Mouse (Mus musculus): ENCODE data around the gene Phox2a.

The Phox2a gene

DNA sequence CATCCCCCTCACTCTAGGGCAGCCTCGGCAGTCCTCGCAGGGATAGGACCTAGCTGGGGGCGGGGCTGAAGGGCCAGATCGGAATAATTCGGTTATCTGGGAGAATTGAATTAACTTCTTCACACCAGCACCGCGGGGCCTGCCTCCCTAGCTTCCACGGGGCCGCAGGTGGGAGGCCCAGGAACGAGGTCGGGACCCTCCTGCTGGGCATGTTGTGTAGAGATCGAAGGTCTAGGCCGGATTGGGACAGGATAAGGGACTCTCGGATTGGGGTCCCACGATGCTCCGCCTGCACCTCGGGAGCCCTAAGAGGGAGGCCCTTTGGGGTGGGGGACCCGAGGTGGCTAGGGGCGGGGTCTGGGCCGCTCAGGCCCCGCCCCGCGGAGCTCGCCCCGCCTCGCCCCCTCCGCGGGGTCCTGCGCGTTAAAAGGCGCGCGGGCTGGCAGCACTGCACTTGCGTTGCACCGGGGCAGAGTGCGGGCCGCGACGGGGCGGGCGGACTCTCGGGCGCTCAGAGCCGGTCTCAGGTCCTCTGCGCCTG lies at the start of gene Phox2a:
Gene Phox2a (plus strand): TSS at position 453 of the 541 bp plus-strand sequence.
- DNase-seq (ENCODE audit: extremely low read depth, insufficient read length, low spot score), result no peak

DNA sequence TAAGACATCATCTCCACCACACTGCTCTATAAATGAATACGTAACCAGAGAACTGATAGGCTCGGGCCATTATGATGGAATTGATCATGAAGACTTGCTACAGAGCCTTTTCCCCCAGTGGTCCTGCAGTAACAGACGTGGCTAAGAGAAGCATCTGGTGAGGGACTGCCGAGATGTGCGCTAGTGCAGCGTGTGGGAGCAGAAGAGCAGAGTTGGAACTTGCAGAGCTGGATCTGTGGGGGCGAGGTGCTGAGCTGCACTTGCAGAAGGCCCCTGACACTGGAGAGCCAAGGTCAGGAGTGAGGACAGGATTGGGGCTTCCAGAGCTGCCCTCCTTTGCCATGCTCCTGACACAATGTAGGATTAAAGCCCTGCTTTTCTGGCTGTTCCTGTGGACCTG lies 48.1 kb upstream of the Phox2a start:
- DNase-seq (ENCODE audit: extremely low read depth, insufficient read length, low spot score), result no peak

DNA sequence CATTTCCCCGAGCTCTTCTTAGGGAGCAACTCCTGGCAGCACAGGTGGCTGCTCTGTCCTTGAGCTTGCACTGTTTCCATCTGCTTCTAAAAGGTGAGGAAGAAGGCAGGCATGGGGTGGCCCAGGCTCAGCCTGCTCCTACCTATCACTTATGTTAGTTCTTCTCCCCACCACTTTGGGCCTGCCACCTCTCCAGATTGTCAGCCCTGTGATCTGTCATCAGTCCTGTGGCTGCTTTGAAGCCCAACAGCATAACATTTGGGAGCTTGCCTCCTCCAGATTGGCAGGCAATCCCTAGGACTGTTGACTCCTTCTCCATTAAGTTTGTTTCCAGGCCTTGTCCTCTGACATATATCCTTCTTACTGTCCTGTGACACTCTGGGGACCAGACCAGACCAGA lies 46.5 kb upstream of the Phox2a start:
- DNase-seq (ENCODE audit: extremely low read depth, insufficient read length, low spot score), result no peak

DNA sequence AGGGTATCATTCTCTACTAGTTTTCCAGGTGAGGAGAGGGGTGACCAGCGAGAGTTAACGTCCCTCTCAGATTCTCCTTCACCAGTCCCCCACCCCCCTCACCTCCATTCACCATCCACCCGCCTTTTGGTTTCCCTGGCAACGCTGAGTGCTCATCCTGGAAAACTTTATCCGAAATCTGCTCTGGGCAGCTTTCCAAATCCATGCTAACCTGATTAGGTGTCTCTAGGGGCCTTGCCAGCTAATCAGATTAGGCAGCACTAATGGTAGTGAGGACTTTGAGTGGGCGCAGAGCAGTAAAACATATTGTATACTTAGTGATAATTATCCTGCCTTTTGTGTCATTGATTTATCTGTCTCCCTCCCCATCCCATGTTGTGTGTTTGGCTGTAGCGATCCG lies 45.4 kb upstream of the Phox2a start:
- no peak for DNase-seq (ENCODE audit: extremely low read depth, insufficient read length, low spot score)

DNA sequence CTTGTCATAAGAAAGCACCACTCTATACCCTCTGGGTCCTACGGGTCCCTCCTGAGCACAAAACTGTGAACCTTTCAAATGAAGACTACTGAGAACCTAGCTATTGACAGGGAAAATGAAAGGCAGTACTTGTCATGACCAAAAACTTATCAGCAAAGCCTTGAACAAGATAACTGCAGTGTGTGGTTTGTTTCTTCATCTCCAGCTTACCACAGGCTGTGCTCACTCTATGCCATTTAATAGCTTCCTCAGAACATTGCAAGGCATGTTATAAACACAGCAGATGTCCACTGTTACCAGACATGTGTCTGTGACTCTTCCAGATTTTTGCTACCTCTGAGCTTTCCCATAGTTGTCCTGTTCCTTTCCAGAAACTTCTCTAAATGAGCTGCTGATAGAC lies 41.1 kb upstream of the Phox2a start:
- no peak for DNase-seq (ENCODE audit: extremely low read depth, insufficient read length, low spot score)

DNA sequence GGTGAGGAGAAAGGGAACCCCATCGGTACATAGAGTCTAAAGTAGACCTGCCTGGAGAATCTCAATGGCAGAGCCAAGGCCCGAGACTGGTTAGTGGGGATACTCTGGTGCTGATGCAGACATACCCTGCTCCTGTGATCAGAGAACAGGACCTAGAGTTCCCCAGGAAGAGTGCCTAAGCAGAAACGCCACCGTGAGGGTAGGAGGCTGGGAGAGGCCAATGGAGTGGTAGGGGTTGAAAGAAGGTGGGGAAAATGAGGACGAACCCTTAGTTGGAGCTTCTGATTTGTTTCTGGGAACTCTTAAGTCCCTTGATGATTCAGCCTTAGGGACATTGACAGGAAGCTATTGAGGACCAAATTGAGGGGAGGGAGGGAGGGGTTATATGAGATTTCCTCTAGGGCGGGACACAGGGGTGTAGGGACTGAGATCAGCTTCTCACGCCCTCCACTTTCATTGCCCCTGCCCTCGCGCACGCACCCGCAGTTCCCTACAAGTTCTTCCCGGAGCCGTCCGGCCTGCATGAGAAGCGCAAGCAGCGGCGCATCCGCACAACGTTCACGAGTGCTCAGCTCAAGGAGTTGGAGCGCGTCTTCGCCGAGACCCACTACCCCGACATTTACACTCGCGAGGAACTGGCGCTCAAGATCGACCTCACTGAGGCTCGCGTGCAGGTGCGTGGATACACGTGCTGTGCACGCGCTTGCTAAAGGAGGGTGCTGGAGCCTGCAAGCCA lies 2.4 kb downstream of the Phox2a start:
- DNase-seq (ENCODE audit: extremely low read depth, insufficient read length, low spot score), result no peak

DNA sequence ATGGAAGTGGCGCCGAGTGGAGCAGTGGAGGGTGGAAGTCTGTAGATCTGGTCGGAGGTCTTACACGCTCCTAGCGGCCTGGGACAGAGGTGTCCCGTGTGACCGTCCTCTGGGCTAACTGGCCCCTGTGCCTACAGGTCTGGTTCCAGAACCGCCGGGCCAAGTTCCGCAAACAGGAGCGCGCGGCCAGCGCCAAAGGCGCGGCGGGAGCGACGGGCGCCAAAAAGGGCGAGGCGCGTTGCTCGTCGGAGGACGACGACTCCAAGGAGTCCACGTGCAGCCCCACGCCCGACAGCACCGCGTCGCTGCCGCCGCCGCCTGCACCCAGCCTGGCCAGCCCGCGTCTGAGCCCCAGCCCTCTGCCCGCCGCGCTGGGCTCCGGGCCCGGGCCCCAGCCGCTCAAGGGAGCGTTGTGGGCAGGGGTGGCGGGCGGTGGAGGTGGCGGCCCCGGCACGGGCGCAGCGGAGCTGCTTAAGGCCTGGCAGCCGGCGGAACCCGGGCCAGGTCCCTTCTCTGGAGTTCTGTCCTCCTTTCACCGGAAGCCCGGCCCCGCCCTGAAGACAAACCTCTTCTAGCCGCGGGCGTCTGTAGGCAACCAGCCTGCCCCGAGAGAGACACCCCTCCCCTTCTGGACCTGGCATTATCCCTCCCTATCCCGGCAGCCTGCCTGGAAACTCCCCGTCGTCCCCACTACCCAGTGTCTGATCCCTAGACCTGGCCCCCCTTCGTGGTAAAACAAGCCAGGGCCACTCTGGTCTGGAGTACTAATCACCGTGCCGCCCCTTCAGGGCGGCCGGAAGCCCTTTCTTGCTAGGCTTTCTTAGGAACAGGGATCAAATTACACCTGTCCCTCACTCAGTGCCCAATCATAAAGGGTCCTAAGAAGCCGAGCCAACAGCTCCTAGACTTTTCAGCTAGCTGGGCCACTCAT lies 3.7 kb downstream of the Phox2a start:
- DNase-seq (ENCODE audit: extremely low read depth, insufficient read length, low spot score), result no peak

DNA sequence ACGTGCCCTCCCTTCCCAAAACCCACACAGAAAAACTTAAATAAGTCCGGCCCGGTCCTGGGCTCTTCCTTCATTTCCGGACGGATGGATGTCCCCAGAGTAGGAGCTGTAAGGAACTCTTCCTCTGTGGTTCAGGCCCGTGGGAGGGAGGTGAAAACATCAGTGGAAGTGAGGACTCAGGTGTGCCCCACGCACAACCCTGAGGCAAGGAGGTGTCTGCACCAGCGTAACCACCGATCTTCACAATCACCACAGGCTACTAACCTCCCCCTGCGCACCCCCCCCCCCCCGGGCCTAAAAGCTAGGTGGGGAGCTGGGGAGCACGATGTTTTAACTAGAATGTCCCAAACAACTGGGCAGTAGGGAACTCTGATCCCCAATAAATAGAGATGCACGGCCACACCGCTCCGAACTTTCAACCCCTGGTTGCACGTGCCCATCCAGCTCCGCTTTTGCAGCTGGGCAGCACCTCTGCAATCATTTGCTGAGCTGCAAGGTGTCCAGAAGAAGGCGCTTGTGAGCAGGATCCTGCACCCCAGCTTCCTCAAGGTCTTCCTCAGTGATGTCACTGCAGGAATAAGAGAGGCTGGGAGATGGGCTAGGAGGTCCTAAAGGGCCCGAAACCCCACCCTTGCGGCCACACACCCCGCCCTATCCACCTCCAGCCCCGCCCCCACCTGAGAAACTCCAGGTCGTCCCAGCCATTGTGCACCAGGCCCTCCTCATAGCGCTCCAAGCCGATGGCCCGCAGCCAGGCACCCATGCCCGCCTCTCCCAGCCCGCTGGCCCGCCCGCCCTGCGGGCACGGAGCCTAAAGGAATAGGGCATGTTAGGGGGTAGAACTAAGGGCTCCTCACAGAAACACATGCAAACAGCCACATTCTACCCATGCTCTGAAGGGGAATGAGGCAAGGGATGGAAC lies 5.0 kb downstream of the Phox2a start:
- DNase-seq (ENCODE audit: extremely low read depth, insufficient read length, low spot score), result no peak

DNA sequence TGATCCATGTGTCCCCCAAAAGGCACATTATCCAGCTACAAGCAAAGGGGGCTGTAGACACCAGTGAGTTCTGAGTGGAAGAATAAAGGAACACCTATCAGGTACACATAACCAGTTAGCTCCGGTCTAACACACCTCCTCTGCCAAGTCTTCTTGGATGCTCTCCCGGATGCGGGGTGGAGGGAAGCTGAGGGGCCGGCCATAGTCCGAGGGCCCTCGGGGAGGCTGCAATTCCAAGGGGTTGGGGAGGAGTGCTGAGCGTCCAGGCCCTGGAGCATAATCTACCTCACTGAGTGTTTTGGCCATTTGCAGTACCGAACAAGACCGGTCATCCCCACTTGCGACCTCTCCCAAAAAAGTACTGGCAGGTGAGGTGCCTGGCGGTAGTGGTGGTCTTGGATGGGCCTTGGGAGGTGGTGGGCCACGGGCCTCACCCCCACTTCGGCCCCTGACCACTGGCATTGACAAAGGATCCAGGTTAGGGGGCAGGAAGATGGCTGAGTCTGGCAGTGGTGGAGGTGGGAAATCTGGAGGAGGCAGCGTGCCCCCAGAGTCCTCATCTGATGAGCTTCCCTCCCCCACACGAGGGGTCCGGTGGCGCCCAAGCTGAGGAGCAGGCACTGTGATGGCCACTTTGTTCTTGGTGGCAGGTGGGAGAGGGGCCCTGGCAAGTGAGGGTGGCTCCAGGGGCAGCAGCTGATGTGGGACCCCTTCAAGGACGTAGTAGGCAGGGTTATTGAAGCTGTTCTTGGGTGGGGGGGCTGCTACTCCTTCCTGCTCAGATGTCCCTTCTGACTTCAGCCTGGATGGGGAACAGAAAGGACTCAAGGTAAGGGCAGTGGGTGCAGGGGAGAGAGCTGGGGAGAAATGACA lies 5.9 kb downstream of the Phox2a start:
- DNase-seq (ENCODE audit: extremely low read depth, insufficient read length, low spot score), result no peak

DNA sequence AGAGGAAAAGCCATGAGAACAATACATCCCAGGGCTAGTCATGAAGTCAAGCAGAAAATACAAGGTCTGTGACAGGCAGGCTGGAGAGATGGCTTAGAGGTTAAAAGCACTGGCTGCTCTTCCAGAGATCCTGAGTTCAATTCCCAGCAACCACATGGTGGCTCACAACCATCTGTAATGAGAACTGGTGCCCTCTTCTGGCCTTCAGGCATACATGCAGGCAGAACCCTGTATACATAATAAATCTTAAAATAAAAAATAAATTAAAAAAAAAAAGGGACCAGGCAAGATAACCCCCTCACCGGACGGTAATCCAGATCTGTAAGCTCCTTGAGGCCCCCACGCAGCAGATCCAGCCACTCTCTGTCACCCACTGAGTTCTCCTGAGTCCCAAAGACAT lies 12.3 kb downstream of the Phox2a start:
- no peak for DNase-seq (ENCODE audit: extremely low read depth, insufficient read length, low spot score)

DNA sequence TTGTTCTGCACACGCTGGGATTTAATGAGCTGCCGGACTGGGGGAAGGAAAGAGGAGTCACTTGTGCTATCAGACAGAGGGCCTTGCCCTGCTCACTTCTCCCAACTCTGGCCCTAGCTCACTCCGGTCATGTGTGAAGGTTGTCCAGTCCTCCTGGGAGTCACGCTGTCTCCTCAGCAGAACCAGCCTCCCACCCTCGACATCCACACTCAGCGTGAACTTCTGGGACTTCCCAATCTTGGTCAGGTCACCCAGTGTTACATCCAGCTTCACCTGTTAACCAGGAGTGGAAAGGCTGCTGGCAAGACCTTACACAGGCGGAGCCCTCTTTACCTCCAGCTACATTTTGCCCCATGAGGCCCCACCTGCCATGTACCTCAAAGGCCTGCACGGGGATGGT lies 13.3 kb downstream of the Phox2a start:
- no peak for DNase-seq (ENCODE audit: extremely low read depth, insufficient read length, low spot score)

DNA sequence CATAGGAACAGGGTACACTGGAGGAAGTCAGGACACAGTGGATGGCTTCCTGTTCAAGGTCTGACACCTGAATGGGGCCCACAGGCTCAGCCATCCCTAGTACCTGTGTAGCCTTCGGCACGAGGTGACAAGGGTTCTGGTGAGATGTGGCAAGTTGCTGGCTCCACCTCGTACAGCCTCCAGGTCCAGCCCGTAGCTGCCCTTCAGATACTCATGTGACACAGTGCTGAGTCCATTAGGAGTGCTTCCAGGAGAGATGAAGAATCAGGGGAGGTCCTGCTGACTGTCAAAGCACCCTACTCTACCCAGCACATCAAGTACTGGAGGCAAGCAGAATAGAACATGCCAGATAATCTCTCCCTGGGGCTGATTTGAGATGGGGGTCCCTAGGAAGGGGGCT lies 14.3 kb downstream of the Phox2a start:
- DNase-seq (ENCODE audit: extremely low read depth, insufficient read length, low spot score), result no peak

DNA sequence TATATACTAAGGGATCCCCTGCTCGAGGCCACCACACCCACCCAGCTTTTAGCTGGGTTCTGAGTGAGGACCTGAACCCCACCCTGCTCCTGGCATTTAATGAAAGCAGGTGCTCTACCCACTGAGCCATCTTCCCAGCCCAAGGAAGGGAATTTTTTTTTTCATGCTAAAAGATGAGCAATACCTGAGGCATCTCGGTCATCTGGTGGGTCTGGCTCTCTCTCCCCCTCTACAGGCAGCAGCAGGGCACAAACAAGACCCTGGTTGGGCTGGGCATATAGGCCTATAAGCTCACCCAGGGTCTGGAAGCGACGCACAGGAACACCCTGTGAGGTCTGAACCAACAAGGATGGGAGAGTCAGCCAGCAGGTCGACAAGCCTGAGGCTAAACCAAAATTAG lies 15.2 kb downstream of the Phox2a start:
- DNase-seq (ENCODE audit: extremely low read depth, insufficient read length, low spot score), result no peak

DNA sequence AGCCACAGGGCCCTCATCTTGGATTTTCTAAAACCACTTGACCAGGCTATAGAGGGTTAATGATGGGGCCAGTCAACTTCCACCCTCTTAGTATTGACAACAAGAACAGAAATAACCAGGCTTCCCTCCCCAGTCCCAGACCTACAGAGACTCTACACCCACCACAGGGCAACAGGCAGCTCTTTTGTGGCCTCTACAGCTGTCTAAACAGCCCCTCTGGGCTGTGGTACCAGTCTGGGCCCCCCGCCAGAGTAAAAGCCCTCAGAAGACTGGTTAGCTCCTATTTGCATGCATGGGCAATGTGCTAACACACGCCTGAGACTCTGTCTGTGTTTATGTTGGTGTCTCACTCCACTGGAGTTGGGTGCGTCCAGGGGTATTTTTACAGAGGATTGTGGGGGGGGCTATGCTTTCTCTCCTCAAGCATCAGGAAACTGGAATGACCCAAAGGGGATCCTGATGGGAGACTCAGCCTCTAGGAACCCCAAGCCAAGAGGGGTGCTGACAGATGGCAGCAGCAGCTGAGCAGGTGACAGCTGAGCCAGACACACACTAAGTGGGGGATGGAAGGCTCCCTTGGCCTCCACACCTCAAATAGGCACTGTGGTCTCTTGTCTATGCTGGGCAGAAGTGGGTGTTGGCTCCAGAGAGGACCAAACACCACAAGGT lies 15.9 kb downstream of the Phox2a start:
- DNase-seq (ENCODE audit: extremely low read depth, insufficient read length, low spot score), result no peak

DNA sequence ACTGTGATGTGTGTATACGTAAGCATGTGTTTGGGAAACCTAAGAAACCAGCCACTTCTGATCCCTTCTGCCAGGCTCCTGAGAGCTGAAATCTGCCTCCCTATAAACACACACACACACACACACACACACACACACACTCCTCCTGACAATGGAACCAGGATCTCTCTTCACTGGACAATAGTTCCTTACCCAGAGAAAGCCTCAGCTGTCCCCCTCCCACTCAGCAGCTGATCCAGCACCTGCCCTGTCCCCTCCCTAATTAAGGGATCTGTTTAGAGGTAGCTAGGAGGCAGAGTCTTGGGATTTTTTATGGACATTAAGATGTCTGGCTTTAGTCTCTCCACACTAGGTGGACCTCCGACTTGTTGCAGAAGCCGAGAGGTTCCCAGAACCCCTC lies 16.8 kb downstream of the Phox2a start:
- DNase-seq (ENCODE audit: extremely low read depth, insufficient read length, low spot score), result no peak

DNA sequence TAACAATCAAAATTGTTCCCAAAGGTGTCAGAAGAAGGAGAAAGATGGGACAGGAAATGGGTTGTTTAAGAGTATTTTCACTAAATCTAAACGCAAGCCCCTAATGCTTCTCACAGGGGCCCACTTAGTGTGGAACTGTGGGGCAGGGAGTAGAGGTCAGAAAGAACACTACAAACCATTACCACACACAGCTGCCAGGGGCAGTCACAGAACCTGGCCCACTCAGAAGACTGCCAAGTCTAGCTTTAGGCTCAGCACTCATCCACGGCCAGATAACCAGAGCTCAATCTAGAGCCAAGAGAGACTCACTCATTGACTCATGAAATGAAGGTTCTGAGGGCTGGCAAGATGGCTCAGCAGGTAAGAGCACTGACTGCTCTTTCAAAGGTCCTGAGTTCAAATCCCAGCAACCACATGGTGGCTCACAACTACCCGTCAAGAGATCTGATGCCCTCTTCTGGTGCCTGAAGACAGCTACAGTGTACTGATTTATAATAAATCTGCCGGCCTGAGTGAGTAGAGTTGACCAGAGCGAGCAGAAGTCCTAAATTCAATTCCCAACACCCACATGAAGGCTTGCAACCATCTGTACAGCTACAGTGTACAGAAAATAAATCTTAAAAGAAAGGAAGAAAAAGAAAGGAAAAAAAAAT lies 17.5 kb downstream of the Phox2a start:
- no peak for DNase-seq (ENCODE audit: extremely low read depth, insufficient read length, low spot score)

DNA sequence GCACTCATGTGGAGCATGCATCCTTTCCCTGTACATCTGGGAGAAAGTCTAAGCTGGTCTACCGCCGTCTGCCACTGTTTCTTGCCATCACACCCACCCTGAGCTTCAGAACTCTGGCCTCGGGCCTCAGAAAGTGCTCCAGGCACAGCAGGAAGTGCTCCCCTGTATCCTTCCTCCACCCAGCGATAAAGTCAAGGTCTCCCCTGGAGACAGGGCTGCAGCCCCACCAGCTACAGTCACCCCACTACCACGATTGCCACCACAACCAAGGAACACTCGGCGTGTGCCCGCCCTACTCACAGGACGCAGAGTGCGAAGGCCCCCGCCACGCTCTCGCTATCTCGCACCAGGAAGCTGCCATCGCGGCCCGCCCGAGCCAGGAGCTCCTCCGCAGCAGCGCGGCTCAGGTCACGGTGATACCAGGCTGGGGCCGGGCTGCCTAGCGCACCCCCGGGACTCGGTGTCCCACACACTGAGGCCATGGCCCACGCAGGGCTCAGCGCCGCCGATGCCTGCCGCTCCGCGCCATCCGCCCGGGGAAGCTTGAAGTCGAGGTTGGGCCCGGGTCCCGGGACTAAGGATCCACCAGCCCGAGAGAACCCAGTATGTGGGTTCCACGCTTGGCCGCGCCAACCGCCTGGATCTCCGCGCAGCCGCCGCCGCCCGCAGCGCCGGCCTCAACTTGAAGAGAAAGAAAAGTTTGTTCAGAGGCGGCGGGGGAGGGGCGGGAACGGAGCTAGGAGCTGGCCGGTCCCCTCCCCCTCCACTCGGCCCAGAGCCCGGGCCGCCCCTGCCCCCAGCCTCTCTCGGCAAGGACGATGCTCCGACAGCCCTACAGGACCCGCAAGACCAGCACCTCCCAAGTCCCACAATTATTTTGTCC lies 18.4 kb downstream of the Phox2a start:
- peak; percentile 75 for DNase-seq (ENCODE audit: extremely low read depth, insufficient read length, low spot score)

DNA sequence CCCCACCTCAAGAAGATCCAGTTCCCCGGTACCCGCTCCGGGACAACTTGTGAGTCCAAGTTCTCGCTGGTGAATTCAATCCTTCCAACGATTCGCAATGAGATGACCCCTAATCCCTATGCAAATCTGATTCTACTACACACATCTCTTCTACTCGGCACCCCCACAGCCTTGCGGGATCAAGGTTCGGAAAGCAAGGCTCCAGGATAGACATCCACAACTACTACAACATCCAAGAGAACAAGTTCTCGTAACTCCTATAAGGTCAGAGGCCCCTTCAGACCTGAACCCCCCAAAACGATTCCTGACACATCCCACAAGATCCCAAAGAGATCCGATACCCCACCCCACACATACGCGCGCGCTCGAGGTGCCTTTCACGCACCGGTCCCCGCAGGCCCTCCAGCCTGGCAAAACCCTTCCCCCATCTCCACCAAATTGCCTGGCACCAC lies 19.1 kb downstream of the Phox2a start:
- DNase-seq (ENCODE audit: extremely low read depth, insufficient read length, low spot score), result peak; percentile 82

Data from 3134 (cell line).